Mouse (Mus musculus) thymus, postnatal 4 days (tissue): Measurements from ENCODE around the gene Tns2.
A peak's percentile ranks its signal among the peaks of the same experiment; 100 is the strongest.

Experiments
- DNase-seq: peaks from one replicate; pipeline ENCODE4 v3.0.0; 2021

The Tns2 gene

GRCm38 (mm10) chr15:102110701-102111494 is 10.7 kb downstream of the Tns2 start:
- no peak for DNase-seq

- no peak for DNase-seq
Observed at GRCm38 (mm10) chr15:102111495-102111829, 11.2 kb downstream of the Tns2 start.

- no peak for DNase-seq
Observed at GRCm38 (mm10) chr15:102112181-102112580, 12.0 kb downstream of the Tns2 start.

GRCm38 (mm10) chr15:102112827-102113226 is 12.6 kb downstream of the Tns2 start:
- no peak for DNase-seq

- DNase-seq: no peak
Observed at GRCm38 (mm10) chr15:102113674-102114073, 13.5 kb downstream of the Tns2 start.

GRCm38 (mm10) chr15:102114651-102115260 is 14.5 kb downstream of the Tns2 start:
- no peak for DNase-seq

GRCm38 (mm10) chr15:102115731-102116231 is 15.6 kb downstream of the Tns2 start:
- DNase-seq: peak; percentile 52

GRCm38 (mm10) chr15:102116753-102117415 is 16.7 kb downstream of the Tns2 start:
- no peak for DNase-seq

- no peak for DNase-seq
Observed at GRCm38 (mm10) chr15:102117461-102118443, 17.5 kb downstream of the Tns2 start.

- DNase-seq: no peak
Observed at GRCm38 (mm10) chr15:102118591-102118990, 18.4 kb downstream of the Tns2 start.

GRCm38 (mm10) chr15:102119121-102119830 is 19.1 kb downstream of the Tns2 start:
- DNase-seq: no peak

GRCm38 (mm10) chr15:102119831-102120170 is 19.6 kb downstream of the Tns2 start:
- DNase-seq: no peak

- no peak for DNase-seq
Observed at GRCm38 (mm10) chr15:102120530-102120929, 20.3 kb downstream of the Tns2 start.

- no peak for DNase-seq
Observed at GRCm38 (mm10) chr15:102126303-102126702, 26.1 kb downstream of the Tns2 start.

GRCm38 (mm10) chr15:102133314-102133713 is 33.1 kb downstream of the Tns2 start:
- no peak for DNase-seq

- no peak for DNase-seq
Observed at GRCm38 (mm10) chr15:102134709-102135108, 34.5 kb downstream of the Tns2 start.

- no peak for DNase-seq
Observed at GRCm38 (mm10) chr15:102135522-102136128, 35.4 kb downstream of the Tns2 start.

- DNase-seq: peak; percentile 98
Observed at GRCm38 (mm10) chr15:102136129-102136758, 36.0 kb downstream of the Tns2 start, which contains the start of gene Spryd3. Gene Spryd3 (minus strand): TSS chr15:102136234.

GRCm38 (mm10) chr15:102141120-102141519 is 40.9 kb downstream of the Tns2 start:
- no peak for DNase-seq

- DNase-seq: no peak
Observed at GRCm38 (mm10) chr15:102142914-102143912, 43.0 kb downstream of the Tns2 start.
